Comparison of ENCODE assay signal across 9 mouse cellular contexts in genomic region chr10:121309123-121309655, GRCm38 (mm10). TPM values are rescaled to one million over a fixed set of nuclear protein-coding genes. Genes with fewer than 3 reads are reported as not detected.
DNase-seq lines count a peak whose midpoint lies in the region; ATAC-seq lines count a peak whose summit lies in the region.
"Had no signal": no experiment of that assay in that cellular context is flagged by ENCODE, and none has a peak within 500 bp of the region (broad histone marks: within the 10 kb centered on the region; RNA-seq: fewer than 3 reads in every experiment).

No protein-coding gene starts in this region.

- 30% methylated on average over 11 of the region's 11 CpGs for WGBS in heart, embryonic 12.5 days
- 26% methylated on average over 11 of the region's 11 CpGs for WGBS in heart, embryonic 11.5 days (ENCODE audit: insufficient replicate concordance)
- WGBS in forebrain, embryonic 14.5 days = 15% methylated on average over 11 of the region's 11 CpGs
- WGBS in intestine, embryonic 15.5 days = 34% methylated on average over 11 of the region's 11 CpGs

- H3K4me2 ChIP-seq in heart, embryonic 12.5 days = no peak overlapping the region
- H3K4me2 ChIP-seq in heart, embryonic 11.5 days = no peak overlapping the region
- H3K4me2 ChIP-seq in forebrain, embryonic 14.5 days (ENCODE audit: low read length) = peak overlapping the region; percentile 84
- H3K4me2 ChIP-seq in intestine, embryonic 15.5 days (replicated peaks) = no peak overlapping the region

- H3K27me3 ChIP-seq in heart, embryonic 12.5 days (replicated peaks) = peaks cover 64% of the 10 kb centered on the region
- peaks cover 48% of the 10 kb centered on the region for H3K27me3 ChIP-seq in heart, embryonic 11.5 days (ENCODE audit: control insufficient read depth, insufficient read depth, low read length)
- 0 out of 2 replicates have a peak, but pooled peaks cover 4% of the 10 kb centered on the region for H3K27me3 ChIP-seq in forebrain, embryonic 14.5 days (replicated peaks; ENCODE audit: control insufficient read depth, insufficient read depth, low read length)
- peaks cover 25% of the 10 kb centered on the region for H3K27me3 ChIP-seq in intestine, embryonic 15.5 days (replicated peaks)
- H3K27me3 ChIP-seq: CH12.LX had no signal

- DNase-seq in ES-CJ7 (ENCODE audit: low read depth, low spot score) = peak; percentile 17
- DNase-seq in forebrain, embryonic 14.5 days (ENCODE audit: low spot score) = peak; percentile 28
- DNase-seq in lung, postnatal 14 days = peak; percentile 23
- DNase-seq in c-Kit-positive CD71-positive TER-119-positive erythroid progenitor cells, embryonic 14.5 days (ENCODE audit: low spot score) = no peak

- H3K36me3 ChIP-seq in heart, embryonic 12.5 days = no peaks in the 10 kb centered on the region
- no peaks in the 10 kb centered on the region for H3K36me3 ChIP-seq in heart, embryonic 11.5 days (ENCODE audit: control insufficient read depth, insufficient read depth, low read length)
- no peaks in the 10 kb centered on the region for H3K36me3 ChIP-seq in forebrain, embryonic 14.5 days (ENCODE audit: control insufficient read depth, insufficient read depth, low read length)
- H3K36me3 ChIP-seq in intestine, embryonic 15.5 days = no peaks in the 10 kb centered on the region

- no peaks in the 10 kb centered on the region for H3K9me3 ChIP-seq in heart, embryonic 12.5 days (replicated peaks)
- H3K9me3 ChIP-seq in heart, embryonic 11.5 days (replicated peaks; ENCODE audit: control insufficient read depth, low read length) = no peaks in the 10 kb centered on the region
- no peaks in the 10 kb centered on the region for H3K9me3 ChIP-seq in forebrain, embryonic 14.5 days (replicated peaks; ENCODE audit: control insufficient read depth, low read length)
- H3K9me3 ChIP-seq in intestine, embryonic 15.5 days = no peaks in the 10 kb centered on the region

- peak overlapping the region; percentile 63; the same call in 1 of the 2 replicates for H3K4me3 ChIP-seq in heart, embryonic 12.5 days
- no peak overlapping the region for H3K4me3 ChIP-seq in heart, embryonic 11.5 days (ENCODE audit: low read depth, low read length)
- H3K4me3 ChIP-seq in forebrain, embryonic 14.5 days (ENCODE audit: low read depth, low read length) = peak overlapping the region; percentile 78
- no peak overlapping the region for H3K4me3 ChIP-seq in intestine, embryonic 15.5 days (replicated peaks)

- ATAC-seq in heart, embryonic 12.5 days (ENCODE audit: insufficient number of reproducible peaks, low FRiP score) = no peak
- no peak for ATAC-seq in heart, embryonic 11.5 days (replicated peaks; ENCODE audit: insufficient number of reproducible peaks, low FRiP score, low TSS enrichment)
- no peak for ATAC-seq in forebrain, embryonic 14.5 days
- ATAC-seq in intestine, embryonic 15.5 days = no peak
- no peak for ATAC-seq in cerebellum, adult (ENCODE audit: insufficient number of reproducible peaks, low FRiP score, low TSS enrichment)

- H3K9ac ChIP-seq in heart, embryonic 12.5 days = no peak overlapping the region
- no peak overlapping the region for H3K9ac ChIP-seq in heart, embryonic 11.5 days (ENCODE audit: low read depth, low read length)
- H3K9ac ChIP-seq in forebrain, embryonic 14.5 days (ENCODE audit: low read length) = peak overlapping the region; percentile 84
- no peak overlapping the region for H3K9ac ChIP-seq in intestine, embryonic 15.5 days

- no peak overlapping the region for H3K27ac ChIP-seq in heart, embryonic 12.5 days (ENCODE audit: poor library complexity, severe bottlenecking)
- H3K27ac ChIP-seq in heart, embryonic 11.5 days (ENCODE audit: low read depth, low read length) = no peak overlapping the region
- H3K27ac ChIP-seq in forebrain, embryonic 14.5 days (ENCODE audit: low read depth, low read length) = no peak overlapping the region
- no peak overlapping the region for H3K27ac ChIP-seq in intestine, embryonic 15.5 days

- H3K4me1 ChIP-seq in heart, embryonic 12.5 days (replicated peaks) = peaks cover 12% of the 10 kb centered on the region
- peaks cover 11% of the 10 kb centered on the region for H3K4me1 ChIP-seq in heart, embryonic 11.5 days (ENCODE audit: control insufficient read depth, insufficient read depth, low read length)
- no peaks in the 10 kb centered on the region for H3K4me1 ChIP-seq in forebrain, embryonic 14.5 days (ENCODE audit: control insufficient read depth, insufficient read depth, low read length)
- H3K4me1 ChIP-seq in intestine, embryonic 15.5 days (replicated peaks) = peaks cover 10% of the 10 kb centered on the region

RNA-seq across cellular contexts. Expression of gene Tbc1d30, which starts 41.9 kb away (rescaled TPM):
- 1.3 and 1.4 TPM in 2 replicates for polyA plus RNA-seq in heart, embryonic 12.5 days (2016; fragmentation: Nextera tagmentation; extraction: Ambion mirVana)
- 1.1 and 1.5 TPM in 2 replicates for polyA plus RNA-seq in heart, embryonic 11.5 days (2014; fragmentation: Nextera tagmentation; extraction: Ambion mirVana)
- polyA plus RNA-seq in forebrain, embryonic 14.5 days (2014; fragmentation: Nextera tagmentation; extraction: Ambion mirVana) = 9.3 and 12.0 TPM in 2 replicates
- 3.5 and 4.5 TPM in 2 replicates for polyA plus RNA-seq in intestine, embryonic 15.5 days (2015; fragmentation: Nextera tagmentation; extraction: Ambion mirVana)

RNA-seq across cellular contexts. Expression of gene Gns, which starts 55.7 kb away (rescaled TPM):
- polyA plus RNA-seq in heart, embryonic 12.5 days (2016; fragmentation: Nextera tagmentation; extraction: Ambion mirVana) = 40.2 and 40.3 TPM in 2 replicates
- 33.6 and 38.3 TPM in 2 replicates for polyA plus RNA-seq in heart, embryonic 11.5 days (2014; fragmentation: Nextera tagmentation; extraction: Ambion mirVana)
- 27.3 and 33.7 TPM in 2 replicates for polyA plus RNA-seq in forebrain, embryonic 14.5 days (2014; fragmentation: Nextera tagmentation; extraction: Ambion mirVana)
- 41.4 and 42.4 TPM in 2 replicates for polyA plus RNA-seq in intestine, embryonic 15.5 days (2015; fragmentation: Nextera tagmentation; extraction: Ambion mirVana)

Comparison
In these comparisons a context has a peak if more than half of its experiments do, and no peak if none do; other contexts are left out.
1. H3K4me3 ChIP-seq: peak in heart, embryonic 12.5 days (single experiment) and forebrain, embryonic 14.5 days (single experiment); none in heart, embryonic 11.5 days (single experiment) and intestine, embryonic 15.5 days (single experiment).